Mouse (Mus musculus) urinary bladder, adult 2 months (tissue): ENCODE data around the gene Gnl2. TPM values are rescaled to one million over a fixed set of nuclear protein-coding genes. Genes with fewer than 3 reads are reported as not detected.

Experiments used
- DNase-seq: peaks from one replicate; pipeline ENCODE4 v3.0.0; 2022; ENCODE audit warnings: low spot score
- polyA plus RNA-seq: library from polyadenylated mRNA; depleted of rRNA; stranded (reverse); fragments of >200 nt; gene quantifications from 2 replicates; pipeline ENCODE4 v1.2.3, GENCODE M21; 2012

The Gnl2 gene
- polyA plus RNA-seq, 1 experiment, result 58.9 TPM

DNA sequence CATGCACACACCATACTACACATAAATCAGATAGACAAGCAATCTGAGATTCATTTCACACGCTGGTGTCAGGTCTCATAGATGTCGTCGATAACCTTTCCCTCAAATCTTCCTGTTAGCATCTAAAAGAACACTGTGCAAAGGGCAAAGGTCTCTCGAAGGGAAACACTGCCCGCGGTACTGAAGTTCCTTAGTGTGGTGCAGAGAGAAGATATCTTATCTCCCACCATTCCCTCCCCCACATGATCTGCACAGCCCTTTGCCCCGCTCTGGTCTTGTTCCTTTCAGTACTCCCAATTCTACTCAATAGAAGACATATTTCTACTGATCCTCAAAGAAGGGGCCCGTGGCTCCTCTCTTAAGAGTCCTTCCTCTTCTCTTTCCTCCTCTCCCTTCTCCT lies 13.4 kb upstream of the Gnl2 start:
- DNase-seq, result no peak

DNA sequence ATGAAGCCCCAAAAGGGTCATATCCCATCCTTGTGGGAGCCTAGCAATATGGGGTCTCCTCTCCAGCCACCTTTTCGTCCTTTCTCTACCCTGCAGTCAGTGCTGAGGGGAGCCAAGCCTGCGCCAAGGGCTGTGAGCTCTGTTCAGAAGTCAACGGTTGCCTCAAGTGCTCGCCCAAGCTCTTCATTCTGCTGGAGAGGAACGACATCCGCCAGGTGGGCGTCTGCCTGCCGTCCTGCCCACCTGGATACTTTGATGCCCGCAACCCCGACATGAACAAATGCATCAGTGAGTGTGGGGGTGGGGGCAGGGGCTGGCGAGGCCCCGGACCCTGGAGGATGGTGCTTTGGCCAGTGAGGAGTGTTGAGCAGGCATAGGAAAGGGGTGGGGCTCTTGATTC lies 11.5 kb upstream of the Gnl2 start:
- no peak for DNase-seq

DNA sequence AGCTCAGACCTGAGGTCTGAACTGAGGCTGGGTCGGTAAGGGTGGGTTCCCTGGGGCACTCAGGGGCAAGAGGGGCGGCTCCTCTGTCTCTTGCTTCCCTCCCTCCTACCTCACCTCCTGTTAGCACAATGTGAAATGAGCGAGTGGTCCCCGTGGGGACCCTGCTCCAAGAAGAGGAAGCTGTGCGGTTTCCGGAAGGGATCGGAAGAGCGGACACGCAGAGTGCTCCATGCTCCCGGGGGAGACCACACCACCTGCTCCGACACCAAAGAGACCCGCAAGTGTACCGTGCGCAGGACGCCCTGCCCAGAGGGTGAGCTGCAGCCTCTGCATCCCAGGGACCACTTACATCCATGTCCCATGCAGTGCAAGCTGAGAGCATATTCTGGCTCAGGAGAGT lies 8.9 kb upstream of the Gnl2 start:
- no peak for DNase-seq

DNA sequence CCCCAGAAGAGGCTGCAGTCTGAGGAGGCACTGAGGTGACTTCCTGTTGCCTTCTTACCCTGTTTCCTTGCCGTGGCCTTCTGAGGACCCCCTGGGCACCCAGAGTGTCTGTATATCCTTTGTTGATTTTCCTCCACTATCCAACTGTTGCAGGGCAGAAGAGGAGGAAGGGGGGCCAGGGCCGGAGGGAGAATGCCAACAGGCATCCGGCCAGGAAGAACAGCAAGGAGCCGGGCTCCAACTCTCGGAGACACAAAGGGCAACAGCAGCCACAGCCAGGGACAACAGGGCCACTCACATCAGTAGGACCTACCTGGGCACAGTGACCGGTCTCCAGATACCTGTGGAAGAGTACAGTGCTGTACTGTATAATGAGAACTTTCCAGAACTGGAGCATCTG lies 8.2 kb upstream of the Gnl2 start:
- no peak for DNase-seq

DNA sequence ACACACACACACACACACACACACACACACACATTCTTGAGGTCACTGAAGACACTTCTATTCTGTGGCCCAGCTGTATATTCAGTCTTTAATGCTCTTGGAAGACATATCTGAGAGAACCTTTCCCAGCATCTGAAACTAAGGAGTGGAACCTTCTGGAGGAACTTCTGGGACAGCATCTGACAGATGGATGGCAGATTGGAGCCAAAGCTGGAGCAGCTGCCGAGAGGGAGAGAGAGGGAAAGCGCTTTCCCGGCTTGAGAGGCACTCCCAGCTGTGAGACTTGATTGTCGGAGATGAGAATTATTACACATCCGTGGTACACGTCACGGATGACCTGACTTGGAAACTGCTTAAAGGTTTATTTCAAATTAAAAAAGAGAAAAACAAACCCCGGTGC lies 7.7 kb upstream of the Gnl2 start:
- DNase-seq, result no peak

DNA sequence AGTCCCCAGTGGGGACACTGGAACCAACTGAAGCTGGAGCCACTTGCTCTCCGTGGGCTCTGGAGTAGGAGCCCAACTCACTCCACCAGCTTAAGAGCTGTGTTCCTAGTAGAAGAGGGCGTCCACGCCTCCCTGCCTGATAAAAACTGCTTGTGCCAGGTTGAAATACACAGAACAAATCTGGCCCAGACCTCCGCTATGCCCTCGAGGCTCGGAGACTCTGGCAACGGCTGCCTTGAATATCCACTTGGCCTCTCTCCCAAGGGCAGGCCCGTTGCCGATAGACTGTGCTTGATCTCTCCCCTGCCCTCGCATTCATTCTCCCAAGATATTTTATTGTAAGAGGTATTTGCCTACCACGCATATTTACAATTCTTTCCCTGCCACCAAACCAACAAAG lies 1.0 kb downstream of the Gnl2 start:
- DNase-seq, result no peak

DNA sequence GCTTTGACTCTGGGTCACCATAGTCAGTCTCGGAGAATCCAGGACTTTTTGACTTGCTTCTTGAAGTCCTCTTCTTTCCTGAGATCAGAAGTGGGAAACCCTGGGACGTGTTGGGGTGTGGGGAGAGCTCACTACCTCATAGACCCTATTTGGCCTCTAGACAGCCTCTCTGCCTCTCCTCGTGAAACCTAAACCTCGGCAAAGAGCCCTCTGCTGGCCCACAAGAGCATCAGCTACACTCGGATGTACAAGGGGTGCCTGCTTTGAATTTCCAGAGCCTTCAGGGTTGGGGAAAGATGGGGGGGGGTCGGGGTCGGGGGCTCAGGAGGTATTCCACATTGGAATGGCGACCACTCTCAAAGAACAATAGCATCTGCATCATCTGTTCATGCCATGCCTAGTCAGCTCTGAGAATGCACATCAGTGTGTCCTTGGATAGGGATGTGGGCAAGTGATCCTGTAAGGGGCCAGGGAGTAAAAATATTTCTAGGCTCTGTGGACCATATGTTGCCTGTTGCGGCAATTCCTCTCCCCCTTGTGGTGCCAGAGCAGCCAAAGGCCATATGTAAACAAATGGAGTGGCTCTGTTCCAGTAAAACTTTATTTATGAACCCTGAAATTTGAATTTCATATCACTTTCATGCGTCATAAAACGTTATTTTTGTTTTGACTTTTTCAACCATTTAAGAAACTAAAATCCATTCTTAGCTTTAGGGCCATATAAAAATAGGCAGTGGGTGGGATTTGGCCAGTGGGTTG lies 4.6 kb downstream of the Gnl2 start:
- no peak for DNase-seq

DNA sequence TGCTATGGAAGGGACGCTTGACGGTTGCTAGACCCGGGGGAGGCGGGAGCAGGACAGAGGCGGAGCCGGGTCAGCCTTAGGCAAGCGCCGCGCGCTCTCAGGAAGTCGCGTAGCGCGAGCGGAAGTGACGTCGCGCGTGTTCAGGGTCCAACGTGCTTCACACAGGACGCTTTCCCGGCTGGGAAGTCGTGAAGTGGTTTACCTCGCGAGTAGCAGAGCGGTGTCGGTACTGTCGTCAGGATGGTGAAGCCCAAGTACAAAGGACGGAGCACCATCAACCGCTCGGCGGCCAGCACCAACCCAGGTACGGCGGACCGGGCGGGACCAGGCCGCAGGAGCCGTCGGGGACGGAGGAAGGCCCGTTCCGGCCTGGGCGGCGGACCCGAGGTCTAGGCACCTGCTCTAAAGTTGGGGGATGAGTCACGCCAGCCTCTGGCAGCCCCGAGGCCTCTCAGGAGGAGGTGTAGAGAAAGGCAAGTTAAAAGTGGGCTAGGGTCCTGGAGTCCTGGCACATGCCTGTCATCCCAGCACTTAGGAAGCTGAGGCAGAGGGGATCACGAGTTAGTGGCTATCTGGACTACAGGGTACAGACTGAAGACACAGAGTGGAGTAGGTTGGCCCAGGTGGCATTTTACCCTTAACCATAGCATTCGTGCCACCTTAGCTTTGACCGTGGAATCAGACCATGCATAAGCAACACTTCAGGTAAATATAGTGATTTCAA lies 13.7 kb downstream of the Gnl2 start:
- DNase-seq, result peak; percentile 78

DNA sequence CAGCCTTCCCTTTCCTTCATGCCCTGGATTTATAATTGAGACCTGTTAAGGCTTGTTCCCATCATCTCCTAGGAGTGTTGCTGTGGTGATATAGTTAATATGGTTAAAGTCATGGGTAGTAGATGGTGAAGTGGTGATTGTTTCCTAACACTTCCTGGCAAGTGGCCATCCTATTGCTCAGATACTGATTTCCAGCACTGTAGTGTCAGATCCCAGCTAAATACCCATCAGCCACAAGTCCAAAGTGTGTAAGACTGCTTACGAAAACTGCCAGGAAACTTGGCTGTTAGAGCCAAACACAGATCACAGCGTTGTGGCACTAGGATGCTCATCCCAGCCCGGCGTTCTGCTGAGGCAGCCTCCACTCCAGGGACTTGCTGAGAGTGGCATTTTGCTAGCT lies 18.0 kb downstream of the Gnl2 start:
- no peak for DNase-seq

DNA sequence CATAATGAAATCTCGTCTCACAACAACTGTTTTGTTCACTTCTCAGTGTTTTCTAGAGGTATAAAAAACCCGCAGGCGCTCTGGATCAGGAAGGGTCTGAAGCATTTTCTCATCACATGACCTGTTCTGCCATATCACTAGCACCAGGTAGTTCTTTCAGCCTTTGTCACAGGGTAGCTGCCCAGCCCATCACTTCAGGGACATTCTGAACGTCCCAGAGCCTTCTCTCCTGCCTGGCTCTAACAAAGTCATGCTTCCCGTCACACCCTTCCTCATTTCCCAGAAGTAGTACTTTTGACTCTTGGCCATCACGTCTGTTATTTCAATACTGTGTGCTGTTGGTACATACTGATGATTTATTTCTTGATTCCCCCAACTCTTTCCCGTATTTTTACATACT lies 28.1 kb downstream of the Gnl2 start:
- DNase-seq, result no peak

DNA sequence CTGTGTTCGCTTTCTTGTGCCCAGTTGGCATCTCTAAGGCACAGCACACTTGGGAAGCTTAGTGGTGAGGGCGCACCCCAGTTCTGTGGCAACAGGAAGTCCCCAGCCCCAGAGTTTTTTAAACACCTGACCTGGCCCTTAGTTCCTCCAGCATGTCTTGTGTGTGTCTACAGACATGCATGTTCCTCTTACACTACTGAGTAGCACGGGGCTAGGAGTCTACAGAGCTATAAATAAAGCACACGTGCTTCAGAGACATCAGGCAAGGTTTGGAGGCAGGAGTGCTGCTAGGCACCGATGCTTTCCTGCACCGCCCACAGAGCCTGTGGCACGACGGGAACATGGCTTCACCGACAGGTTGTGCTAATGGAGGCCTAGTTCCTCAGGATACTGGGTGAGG lies 39.0 kb downstream of the Gnl2 start:
- no peak for DNase-seq

DNA sequence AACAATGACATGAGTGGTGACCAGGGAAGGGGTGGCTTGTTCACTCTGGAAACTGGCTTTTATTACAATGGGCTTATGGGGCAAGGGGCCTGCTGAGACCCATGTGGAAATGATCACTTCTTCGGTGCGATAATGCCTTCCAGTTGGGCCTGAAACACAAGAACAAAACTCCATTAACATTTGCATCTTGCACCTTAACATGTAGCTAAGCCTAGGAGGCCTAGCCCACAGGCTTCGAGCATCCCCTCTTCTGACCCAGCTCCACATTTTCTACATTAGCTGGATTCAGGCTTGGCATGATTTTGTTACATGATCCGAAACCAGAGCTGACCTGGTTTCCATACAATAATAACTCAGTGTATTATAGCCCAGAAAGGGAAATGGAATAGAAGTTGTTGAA lies 40.1 kb downstream of the Gnl2 start:
- DNase-seq, result no peak

DNA sequence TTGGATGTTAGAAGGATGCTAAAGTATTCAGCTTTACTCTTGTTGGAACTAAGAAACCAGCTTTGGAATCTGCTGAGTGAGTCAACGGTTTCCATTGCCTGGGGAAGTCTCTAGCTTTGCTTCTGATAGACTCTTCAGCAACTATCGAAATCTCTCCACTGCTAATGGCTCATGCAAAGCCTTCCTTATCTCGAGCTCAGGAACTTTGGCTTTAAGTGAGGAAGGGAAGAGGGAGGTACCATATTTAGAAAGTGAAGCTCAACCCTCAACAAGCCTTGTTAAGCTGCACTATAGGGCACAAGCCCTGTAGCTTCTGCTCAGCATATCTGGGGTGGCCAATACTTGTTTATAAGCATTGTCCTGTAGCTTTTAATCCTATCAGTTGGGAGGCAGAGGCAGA lies 40.9 kb downstream of the Gnl2 start:
- DNase-seq, result no peak

DNA sequence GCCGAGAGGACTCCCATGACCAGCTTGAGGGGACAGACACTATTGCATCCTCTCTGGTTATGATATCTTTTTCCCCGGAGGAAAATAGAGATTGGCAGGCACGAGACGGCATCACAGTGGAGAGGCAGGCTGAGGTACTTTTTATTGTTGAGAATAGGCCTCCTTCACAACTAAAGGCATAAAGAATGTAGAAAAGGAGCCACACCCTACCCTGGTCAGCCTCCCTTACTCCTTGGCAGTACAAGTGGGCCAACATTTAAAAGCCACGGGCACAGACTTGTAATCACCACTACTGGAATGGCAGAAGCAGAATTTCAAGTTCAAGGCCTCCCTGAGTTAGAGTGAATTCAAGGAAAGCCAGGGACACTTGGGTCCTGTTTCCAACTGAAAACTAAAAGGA lies 41.6 kb downstream of the Gnl2 start:
- DNase-seq, result no peak

DNA sequence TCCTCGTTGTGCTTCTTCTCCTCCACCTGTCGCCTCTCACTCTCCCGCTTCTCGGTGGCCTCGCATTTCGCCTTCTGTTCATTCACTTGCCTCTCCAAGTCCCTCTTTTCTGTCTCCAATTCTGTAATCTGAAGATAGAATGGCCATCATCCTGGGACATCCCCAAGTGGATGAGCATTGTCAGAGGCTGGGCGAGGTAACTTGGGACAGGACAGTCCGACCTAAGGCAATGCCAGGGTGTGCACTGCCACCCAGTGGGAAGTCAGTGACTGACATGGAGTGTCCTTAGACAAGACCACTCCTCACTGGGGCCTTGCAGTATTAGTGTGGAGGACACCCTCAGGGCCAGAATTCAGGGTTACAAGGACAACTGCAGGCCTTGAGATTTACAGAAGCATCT lies 42.6 kb downstream of the Gnl2 start:
- DNase-seq, result no peak

DNA sequence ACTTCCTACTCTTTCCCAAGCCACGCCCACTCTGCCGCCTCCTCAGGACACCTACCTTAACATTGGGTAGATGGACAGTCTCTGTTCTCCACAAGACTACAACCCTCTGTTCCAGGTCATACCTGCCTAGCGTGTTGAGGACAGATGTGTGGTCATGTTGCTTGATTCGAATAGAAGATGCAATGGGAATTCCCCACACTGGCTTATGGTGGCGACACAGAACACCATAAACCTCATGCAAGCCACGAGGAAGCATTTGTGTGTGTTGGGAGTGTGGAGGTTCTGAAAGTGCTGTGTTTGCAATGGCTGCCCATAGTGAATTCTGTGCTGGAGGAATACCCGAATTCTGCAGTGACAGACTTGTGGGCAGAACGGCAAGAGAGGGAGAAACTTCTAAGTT lies 47.4 kb downstream of the Gnl2 start:
- no peak for DNase-seq

DNA sequence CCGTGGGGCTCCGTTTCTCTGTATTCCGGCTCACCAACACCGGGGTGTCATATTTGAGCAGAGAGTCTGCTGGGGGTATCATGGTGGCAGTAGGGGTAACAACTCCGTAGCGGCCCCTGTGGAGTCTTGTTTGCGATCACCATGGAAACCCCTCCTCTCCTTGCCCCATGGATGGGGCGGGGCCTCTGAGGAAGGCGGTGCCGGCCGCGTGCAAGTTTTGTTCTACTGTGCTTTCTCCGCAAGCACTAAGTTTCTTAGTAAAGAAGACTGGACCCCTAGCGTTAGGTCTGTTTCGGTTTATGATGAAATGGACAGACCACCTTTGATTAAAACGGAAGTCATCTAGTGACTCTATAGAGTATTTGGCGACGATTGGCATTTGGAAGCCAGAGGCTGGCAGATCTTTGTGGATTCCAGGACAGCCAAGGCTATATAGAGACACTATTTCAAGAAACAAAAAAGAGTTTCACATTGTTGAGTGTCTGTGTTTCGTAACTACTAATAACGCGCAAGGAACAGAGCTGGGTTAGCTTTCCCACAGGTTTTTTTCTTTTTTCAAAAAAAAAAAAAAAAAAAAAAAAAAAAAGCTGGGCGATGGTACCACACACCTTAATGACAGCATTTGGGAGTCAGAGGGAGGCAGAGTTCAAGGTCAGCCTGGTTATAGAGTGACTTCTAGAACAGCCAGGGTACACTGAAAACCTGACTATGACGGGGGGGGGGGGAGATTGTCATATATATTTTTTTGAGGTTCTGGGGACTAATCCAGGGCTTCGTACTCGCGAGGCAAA lies 49.3 kb downstream of the Gnl2 start, which contains the start of gene Dnali1:
Dnali1 (minus strand) TSS at position 187 of the 791 bp plus-strand sequence.
- DNase-seq, result no peak

DNA sequence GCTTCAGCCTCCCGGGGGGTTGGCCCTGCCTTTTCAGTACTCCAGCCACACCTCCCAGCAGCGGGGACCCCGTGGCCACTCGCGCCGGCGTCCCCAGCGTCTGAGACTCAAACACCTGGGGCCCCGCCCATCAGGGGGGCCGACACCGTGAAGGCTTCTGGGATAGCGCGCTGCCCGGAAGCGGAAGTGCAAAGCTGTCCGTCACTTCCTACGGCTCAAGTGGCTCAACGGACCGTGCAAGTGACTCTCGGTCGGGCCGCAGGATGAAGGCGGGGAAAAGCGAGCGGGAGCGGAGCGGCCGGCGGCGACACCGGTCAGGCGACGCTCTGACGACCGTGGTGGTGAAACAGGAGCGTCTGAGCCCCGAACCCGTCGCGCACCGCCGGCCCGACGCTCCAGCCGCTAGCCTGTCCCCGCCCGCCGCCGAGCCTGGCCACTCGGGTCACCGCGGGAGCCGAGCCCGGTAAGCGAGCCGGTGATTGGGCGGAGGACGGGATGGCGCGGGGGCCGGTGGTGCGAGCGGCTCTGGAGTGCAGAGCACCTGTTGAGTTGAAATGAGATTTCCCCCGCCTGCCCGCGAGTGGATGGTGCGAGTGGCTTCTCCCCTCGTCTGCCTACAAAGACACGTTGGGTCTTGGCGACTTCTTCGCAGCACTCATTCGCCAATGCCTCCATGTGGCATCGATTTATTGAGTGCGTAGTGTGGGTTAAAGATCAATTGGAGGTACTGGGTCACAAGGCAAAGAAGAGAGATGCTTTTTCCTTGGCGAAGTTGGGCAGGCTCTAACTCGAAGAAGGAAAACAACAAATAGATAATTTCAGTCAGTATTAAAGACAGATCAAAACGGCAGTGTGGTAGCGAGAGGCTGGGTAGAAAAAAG lies 50.3 kb downstream of the Gnl2 start, which contains the start of gene Snip1:
Snip1 (plus strand) TSS at position 183 of the 881 bp plus-strand sequence.
- peak; percentile 88 for DNase-seq

DNA sequence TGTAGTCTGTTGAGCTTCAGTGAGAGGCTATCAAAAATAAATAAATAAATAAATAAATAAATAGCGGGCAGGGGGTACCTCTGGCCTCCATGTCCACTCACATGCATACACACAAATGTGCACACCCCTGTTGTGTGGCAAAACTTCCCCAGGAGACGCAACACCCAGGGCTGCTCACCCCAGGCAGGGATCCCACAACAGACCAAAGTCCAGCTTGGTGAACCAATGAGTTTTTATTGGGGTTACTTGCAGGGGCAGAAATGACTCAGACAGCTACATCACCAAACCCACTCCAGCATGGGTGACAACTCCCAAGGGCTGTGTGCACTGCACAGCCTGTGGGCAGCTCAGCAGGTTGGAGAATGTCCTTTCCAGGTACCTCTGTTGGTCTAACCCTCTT lies 61.3 kb downstream of the Gnl2 start:
- no peak for DNase-seq

DNA sequence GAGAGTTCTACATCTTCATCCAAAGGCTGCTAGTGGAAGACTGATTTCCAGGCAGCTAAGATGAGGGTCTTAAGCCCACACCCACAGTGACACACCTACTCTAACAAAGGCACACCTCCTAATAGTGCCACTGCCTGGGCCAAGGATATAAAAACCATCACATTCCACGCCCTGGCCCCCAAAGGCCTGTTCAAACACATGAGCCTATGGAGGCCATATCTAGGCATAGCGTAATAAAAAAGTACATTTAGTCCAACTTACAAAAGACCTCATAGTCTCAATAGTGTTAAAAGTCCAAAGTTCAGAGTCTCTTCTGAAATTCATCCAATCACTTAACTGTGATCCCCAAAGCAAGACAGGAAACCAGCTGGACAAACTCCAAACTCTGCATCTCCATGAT lies 62.3 kb downstream of the Gnl2 start:
- DNase-seq, result no peak
